Mouse (Mus musculus): Measurements from ENCODE around the gene Gm17606. TPM values are rescaled to one million over a fixed set of nuclear protein-coding genes. Genes with fewer than 3 reads are reported as not detected.

The Gm17606 gene
- polyA plus RNA-seq, 1 experiment from 2014 or later: not detected

DNA sequence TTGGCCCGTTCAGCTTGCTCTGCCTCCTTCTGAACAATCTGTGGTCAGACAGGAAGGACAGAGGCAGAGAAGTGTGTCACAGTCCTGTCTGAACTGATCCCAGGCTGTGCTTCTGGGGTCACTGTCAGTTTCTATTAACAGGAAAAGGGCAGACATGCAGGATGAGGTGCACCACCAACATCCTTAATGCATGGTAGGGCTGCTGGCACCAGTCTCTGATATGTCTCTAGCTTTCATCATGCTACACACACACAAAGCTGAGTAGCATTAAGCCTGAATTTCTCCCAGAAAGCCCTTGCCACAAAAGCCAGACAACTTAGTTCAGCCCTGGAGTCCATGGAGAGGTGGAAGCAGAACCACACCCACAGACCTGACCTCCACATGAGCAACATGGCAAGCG, 2.3 kb downstream of the Gm17606 start:
- H3K36me3 ChIP-seq (replicated peaks): peaks cover 62% of the 10 kb centered on the region
- 78% methylated on average over 2 of the region's 2 CpGs for WGBS (ENCODE audit: insufficient replicate concordance)
- no peak overlapping the region for H3K9ac ChIP-seq
- H3K27ac ChIP-seq (replicated peaks): no peak overlapping the region
- no peaks in the 10 kb centered on the region for H3K9me3 ChIP-seq (replicated peaks)
- peaks cover 15% of the 10 kb centered on the region for H3K4me1 ChIP-seq (replicated peaks)
- peaks cover 22% of the 10 kb centered on the region for H3K27me3 ChIP-seq
- no peak overlapping the region for H3K4me3 ChIP-seq (replicated peaks)
- H3K4me2 ChIP-seq: no peak overlapping the region
- ATAC-seq (ENCODE audit: insufficient read depth): no peak

DNA sequence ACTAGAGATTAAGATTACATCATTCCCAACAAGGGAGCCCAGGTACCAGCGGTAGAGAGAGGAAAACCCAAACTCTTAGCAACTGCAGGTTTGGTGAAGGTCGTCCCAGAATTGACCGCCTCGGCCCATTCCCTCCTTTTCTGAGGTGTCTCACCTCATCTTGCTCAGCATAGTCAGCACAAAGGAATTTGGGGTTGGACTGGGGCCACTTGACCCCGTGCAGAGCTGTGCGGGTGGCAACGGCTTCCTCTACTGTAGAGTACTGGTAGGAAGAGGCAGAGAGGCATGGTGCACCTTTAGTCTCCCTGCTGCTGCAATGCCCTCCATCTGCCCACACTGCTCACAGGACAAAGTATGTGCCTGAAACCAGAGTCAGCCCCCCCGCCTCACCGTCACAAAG, 3.5 kb downstream of the Gm17606 start:
- Histone ChIP-seq H3K27me3 (peaks cover 21% of the 10 kb centered on the region), H3K4me1 (replicated peaks) (peaks cover 15% of the 10 kb centered on the region), H3K36me3 (replicated peaks) (peaks cover 73% of the 10 kb centered on the region), H3K9me3 (replicated peaks) (no peaks in the 10 kb centered on the region), H3K4me2 (no peak overlapping the region), H3K27ac (replicated peaks) (no peak overlapping the region), H3K4me3 (replicated peaks) (no peak overlapping the region), H3K9ac (no peak overlapping the region)
- 89% methylated on average over 9 of the region's 9 CpGs for WGBS (ENCODE audit: insufficient replicate concordance)
- no peak for ATAC-seq (ENCODE audit: insufficient read depth)

DNA sequence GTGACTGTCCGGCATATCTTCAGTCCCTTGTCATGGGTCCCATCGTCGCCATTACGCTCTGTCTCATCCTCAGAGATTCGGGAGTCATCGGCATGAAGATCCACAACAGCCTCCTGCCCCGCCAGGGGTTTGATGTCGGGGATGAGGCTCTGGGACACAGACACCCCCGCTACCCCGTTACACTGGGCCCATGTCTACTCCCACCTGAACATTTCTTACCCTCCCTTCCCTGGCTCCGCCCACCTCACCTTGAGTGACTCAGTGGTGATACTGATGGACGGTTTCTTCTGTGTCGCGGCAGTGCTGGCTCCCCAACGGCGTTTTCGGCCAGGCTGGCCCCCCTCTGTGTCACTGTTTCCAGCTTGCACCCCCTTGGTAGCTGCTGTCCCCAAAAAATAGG, 5.7 kb downstream of the Gm17606 start:
- no peak overlapping the region for H3K27ac ChIP-seq (replicated peaks)
- H3K36me3 ChIP-seq (replicated peaks): peaks cover 94% of the 10 kb centered on the region
- no peak overlapping the region for H3K4me2 ChIP-seq
- H3K9ac ChIP-seq: no peak overlapping the region
- 91% methylated on average over 17 of the region's 17 CpGs for WGBS (ENCODE audit: insufficient replicate concordance)
- H3K4me1 ChIP-seq (replicated peaks): peaks cover 16% of the 10 kb centered on the region
- no peak for ATAC-seq (ENCODE audit: insufficient read depth)
- no peaks in the 10 kb centered on the region for H3K27me3 ChIP-seq
- H3K4me3 ChIP-seq (replicated peaks): no peak overlapping the region
- H3K9me3 ChIP-seq (replicated peaks): no peaks in the 10 kb centered on the region

DNA sequence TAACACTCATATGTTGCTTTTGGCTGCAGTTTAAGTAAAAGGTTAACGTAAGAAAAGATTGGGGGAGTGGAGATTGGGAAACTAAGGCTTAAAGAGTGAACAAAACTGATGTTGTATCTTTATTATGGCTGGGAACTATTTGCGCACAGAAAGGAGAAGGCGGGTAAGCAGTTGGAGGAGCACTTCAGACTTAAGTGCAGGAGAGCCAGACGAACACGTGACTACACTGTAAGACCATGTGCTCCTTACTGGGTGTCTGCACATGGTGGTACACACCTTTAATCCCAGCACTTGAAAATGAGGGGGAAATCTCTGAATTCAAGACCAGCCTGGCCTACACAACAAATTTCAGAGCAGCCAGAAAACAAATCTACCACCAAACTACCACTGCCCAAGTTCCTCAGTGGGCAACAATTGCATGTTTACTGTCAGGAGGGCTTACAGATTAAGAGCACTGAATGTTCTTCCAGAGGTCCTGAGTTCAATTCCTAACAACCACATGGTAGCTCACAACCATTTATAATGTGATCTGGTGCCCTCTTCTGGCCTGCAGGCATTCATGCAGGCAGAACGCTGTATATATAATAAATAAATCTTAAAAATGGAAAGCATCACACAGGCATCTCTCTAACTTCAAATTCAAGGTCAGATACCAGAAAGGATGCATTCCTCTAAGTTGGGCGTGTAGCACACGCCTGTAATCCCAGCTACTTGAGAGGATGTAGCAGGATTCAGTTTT, 6.3 kb downstream of the Gm17606 start:
- peaks cover 17% of the 10 kb centered on the region for H3K4me1 ChIP-seq (replicated peaks)
- H3K27ac ChIP-seq (replicated peaks): no peak overlapping the region
- ATAC-seq (ENCODE audit: insufficient read depth): no peak
- peaks cover 97% of the 10 kb centered on the region for H3K36me3 ChIP-seq (replicated peaks)
- no peaks in the 10 kb centered on the region for H3K9me3 ChIP-seq (replicated peaks)
- 91% methylated on average over 8 of the region's 8 CpGs for WGBS (ENCODE audit: insufficient replicate concordance)
- no peak overlapping the region for H3K4me2 ChIP-seq
- H3K4me3 ChIP-seq (replicated peaks): no peak overlapping the region
- H3K9ac ChIP-seq: no peak overlapping the region
- H3K27me3 ChIP-seq: no peaks in the 10 kb centered on the region

DNA sequence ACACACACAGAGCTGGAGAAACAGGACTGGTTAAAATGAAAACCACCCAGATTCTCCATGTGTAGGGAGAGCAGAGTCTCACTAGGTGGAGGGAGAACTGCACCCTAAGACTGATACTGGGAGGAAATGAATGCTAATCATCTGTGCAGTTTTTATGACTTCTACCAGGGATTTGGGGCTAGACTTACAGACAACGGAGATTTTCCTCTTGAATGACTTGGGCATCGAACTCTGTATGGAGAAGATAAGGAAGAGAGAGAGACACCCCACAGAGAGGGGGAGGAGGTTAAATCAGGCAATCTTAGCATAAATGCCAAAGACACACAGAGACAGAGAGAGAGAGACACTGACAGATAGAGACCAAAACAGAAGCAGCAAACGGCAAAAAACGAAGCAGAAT, 7.1 kb downstream of the Gm17606 start:
- H3K27ac ChIP-seq (replicated peaks): no peak overlapping the region

DNA sequence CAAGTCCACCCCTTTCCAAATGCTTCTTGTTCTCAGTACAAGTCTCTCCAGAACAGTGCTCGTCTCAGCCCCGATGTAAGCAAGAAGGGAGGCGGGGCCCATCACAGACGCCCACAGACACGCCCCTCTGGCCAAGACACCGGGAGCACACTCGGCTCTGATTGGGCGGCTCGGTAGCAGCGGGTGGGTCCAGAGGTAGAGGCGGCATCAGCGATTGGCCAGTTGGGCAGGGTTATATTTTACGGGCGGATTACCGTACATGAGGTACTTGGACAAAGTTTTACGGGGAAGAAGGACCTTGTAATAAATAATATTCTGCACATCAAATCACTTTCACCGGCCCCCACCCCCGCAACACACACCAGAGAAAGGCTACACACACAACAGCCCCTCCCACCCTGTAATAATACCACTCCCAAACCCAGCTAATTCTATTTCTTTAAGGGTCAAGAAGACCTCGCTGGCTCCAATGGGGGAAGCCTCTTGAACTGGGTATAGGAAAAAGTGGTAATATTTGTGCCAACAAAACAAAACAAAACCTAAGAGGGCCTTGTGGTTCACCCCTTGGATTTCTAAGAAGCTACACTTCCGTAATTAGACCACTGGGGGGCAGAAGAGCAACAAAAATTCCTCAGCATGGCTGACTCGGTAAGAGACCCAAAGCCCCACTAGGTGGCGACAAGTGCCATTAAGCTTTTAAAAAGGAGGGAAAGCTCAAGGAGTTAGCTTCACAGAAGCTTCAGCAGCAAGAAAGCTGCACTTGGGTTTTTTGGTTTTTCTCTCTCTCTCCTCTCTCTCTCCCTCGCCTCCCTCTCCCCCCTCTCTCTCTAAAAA, 10.1 kb downstream of the Gm17606 start:
- Histone ChIP-seq H3K9ac (no peak overlapping the region), H3K4me2 (no peak overlapping the region), H3K27me3 (no peaks in the 10 kb centered on the region), H3K36me3 (replicated peaks) (peaks cover 81% of the 10 kb centered on the region), H3K4me1 (replicated peaks) (peaks cover 42% of the 10 kb centered on the region), H3K27ac (replicated peaks) (0 out of 2 replicates have a peak overlapping the region, but pooled peaks have one; percentile 81), H3K9me3 (replicated peaks) (no peaks in the 10 kb centered on the region), H3K4me3 (replicated peaks) (no peak overlapping the region)
- ATAC-seq (ENCODE audit: insufficient read depth): peak; percentile 43
- WGBS (ENCODE audit: insufficient replicate concordance): 50% methylated on average over 23 of the region's 23 CpGs

More for the DNA sequence above, 7.1 kb downstream of the Gm17606 start:
- ATAC-seq (ENCODE audit: insufficient read depth): no peak
- Histone ChIP-seq H3K9ac (no peak overlapping the region), H3K4me3 (replicated peaks) (no peak overlapping the region), H3K9me3 (replicated peaks) (no peaks in the 10 kb centered on the region), H3K4me2 (no peak overlapping the region), H3K36me3 (replicated peaks) (peaks cover 91% of the 10 kb centered on the region), H3K27me3 (no peaks in the 10 kb centered on the region), H3K4me1 (replicated peaks) (peaks cover 26% of the 10 kb centered on the region)
- WGBS (ENCODE audit: insufficient replicate concordance): 39% methylated on average over 4 of the region's 4 CpGs

DNA sequence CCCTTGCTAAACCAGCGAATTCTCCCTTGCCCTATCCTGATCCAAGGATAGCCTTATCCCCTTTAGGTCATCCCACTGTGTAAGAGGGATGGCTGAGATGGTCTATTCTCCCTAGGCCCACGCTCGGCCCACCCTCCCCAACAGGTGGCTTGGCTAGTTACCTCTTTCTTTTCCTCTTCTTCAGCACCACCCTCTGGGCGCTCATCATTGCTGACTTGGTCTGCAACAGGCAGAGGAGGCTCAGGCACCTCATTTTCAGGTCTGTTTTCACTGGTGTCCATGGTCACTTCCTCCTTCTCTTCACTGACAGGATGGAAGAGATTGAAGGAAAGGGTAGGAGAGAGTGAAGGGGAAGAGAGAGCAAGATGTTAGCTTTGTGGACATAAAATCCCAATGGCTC, 10.8 kb downstream of the Gm17606 start:
- H3K36me3 ChIP-seq (replicated peaks): peaks cover 81% of the 10 kb centered on the region
- H3K9ac ChIP-seq: no peak overlapping the region
- no peak overlapping the region for H3K4me3 ChIP-seq (replicated peaks)
- H3K4me2 ChIP-seq: no peak overlapping the region
- peaks cover 42% of the 10 kb centered on the region for H3K4me1 ChIP-seq (replicated peaks)
- no peaks in the 10 kb centered on the region for H3K9me3 ChIP-seq (replicated peaks)
- no peaks in the 10 kb centered on the region for H3K27me3 ChIP-seq
- no peak for ATAC-seq (ENCODE audit: insufficient read depth)
- 74% methylated on average over 4 of the region's 4 CpGs for WGBS (ENCODE audit: insufficient replicate concordance)
- 0 out of 2 replicates have a peak overlapping the region, but pooled peaks have one; percentile 81 for H3K27ac ChIP-seq (replicated peaks)

DNA sequence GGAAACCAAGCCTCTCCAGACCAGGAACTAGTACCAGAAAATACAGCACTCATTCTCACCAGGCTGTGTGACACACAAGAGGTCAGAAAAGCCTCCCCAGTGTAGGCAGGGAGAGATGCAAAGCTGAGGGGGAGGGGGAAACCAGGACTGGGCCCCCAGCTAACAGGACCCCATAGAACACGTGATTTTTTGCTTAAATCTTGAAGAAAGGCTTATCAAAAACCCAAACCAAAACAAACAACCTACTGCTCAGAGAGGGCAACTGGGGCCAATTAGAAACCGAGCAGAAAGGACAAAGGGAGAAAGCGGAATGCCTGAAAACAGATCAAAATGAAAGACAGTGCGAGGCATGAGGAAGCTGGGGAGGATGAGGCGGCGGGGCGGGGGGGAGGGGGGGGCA, 12.0 kb downstream of the Gm17606 start:
- H3K4me2 ChIP-seq: peak overlapping the region; percentile 77
- ATAC-seq (ENCODE audit: insufficient read depth): no peak
- H3K4me3 ChIP-seq (replicated peaks): peak overlapping the region; percentile 66
- peaks cover 42% of the 10 kb centered on the region for H3K4me1 ChIP-seq (replicated peaks)
- WGBS (ENCODE audit: insufficient replicate concordance): 2% methylated on average over 7 of the region's 7 CpGs
- H3K36me3 ChIP-seq (replicated peaks): peaks cover 81% of the 10 kb centered on the region
- H3K27ac ChIP-seq (replicated peaks): peak overlapping the region; percentile 81
- peak overlapping the region; percentile 61 for H3K9ac ChIP-seq
- no peaks in the 10 kb centered on the region for H3K27me3 ChIP-seq
- H3K9me3 ChIP-seq (replicated peaks): no peaks in the 10 kb centered on the region

DNA sequence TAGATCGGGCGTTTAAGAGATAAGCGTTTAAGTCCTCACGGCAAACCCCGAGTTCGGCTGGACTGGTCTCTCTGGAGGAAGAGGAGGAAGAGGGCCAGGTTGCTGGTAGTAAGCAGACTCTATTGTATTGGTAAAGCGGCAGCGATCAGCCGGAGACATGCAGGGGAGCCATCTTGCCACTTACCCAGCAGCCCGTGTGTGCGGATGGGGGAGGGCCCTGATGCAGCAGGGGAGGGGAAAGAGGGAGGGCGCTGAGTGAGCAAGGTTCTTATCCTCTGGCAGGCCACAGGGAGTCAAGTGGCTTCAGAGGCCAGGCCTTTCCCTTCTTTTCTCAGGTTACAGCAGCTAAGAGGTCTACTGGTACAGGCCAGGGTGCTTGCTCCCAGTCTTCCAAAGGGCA, 12.7 kb downstream of the Gm17606 start:
- Histone ChIP-seq H3K4me2 (peak overlapping the region; percentile 77), H3K27ac (replicated peaks) (peak overlapping the region; percentile 81), H3K9ac (peak overlapping the region; percentile 61), H3K9me3 (replicated peaks) (no peaks in the 10 kb centered on the region), H3K36me3 (replicated peaks) (peaks cover 81% of the 10 kb centered on the region), H3K4me1 (replicated peaks) (peaks cover 42% of the 10 kb centered on the region), H3K4me3 (replicated peaks) (peak overlapping the region; percentile 66), H3K27me3 (no peaks in the 10 kb centered on the region)
- 0% methylated on average over 12 of the region's 12 CpGs for whole genome bisulfite sequencing (ENCODE audit: insufficient replicate concordance)
- peak; percentile 84 for ATAC-seq (ENCODE audit: insufficient read depth)

DNA sequence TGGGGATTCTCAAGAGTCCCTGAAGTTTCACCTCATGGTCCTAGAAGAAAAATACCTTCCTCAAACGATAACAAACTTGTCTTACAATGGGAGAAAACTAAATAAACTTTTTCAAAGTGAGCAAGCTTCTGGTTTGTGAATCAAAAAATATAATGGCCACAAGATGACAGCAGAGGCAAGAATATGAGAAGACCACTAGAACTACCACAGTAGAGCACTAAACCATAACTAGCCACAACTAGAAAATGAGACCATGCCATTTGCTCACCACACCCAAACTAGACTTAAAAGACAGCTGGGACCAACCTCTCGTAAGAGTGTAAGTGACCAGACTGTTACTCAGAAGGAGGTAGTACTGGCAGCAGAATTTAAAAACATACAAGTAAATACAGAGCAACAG, 19.3 kb downstream of the Gm17606 start:
- no peak overlapping the region for H3K9ac ChIP-seq
- H3K27me3 ChIP-seq: no peaks in the 10 kb centered on the region
- H3K4me1 ChIP-seq (replicated peaks): no peaks in the 10 kb centered on the region
- H3K9me3 ChIP-seq (replicated peaks): no peaks in the 10 kb centered on the region
- no peak overlapping the region for H3K4me2 ChIP-seq
- WGBS (ENCODE audit: insufficient replicate concordance): 81% methylated on average over 2 of the region's 2 CpGs
- no peak overlapping the region for H3K4me3 ChIP-seq (replicated peaks)
- peaks cover 98% of the 10 kb centered on the region for H3K36me3 ChIP-seq (replicated peaks)
- no peak overlapping the region for H3K27ac ChIP-seq (replicated peaks)
- ATAC-seq (ENCODE audit: insufficient read depth): no peak

DNA sequence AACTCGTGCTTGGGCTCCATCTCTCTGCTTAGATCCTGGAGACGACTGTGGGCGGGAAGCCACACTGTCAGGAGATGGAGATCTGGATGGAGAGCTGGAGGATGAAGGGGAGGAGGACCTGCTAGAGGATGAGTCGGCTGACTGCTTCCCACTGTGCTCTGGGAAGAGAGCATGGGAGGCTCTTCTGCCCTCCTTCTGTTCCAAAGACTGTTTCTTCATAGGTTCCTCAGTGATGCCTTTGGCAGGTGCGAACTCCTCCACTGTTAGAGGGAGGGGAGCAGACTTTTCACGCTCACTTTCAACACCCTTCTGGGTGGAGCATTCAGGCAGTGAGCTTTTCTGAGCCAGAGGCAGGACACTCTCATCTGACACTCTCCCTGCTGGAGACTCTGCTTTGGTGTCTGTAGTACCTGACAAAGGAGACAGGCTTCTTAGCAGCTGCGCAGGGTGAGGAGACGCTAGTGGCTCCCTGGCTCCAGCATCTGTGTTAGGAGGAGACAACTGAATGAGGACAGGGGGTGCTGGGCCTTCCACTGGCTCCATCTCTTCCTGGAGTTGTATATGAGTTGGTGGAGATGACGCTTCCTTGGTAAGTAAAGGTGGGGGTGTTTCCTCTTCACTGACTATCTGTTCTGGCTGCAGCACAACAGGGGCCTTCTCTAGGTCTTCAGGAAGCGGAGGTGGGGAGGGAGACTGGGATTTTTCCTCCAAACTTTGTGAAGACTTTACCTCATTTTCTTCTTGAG, 23.9 kb downstream of the Gm17606 start:
- no peak overlapping the region for H3K27ac ChIP-seq (replicated peaks)
- H3K4me3 ChIP-seq (replicated peaks): no peak overlapping the region
- 85% methylated on average over 10 of the region's 10 CpGs for WGBS (ENCODE audit: insufficient replicate concordance)
- no peak for ATAC-seq (ENCODE audit: insufficient read depth)
- H3K9ac ChIP-seq: no peak overlapping the region
- no peaks in the 10 kb centered on the region for H3K9me3 ChIP-seq (replicated peaks)
- H3K4me1 ChIP-seq (replicated peaks): no peaks in the 10 kb centered on the region
- peaks cover 96% of the 10 kb centered on the region for H3K36me3 ChIP-seq (replicated peaks)
- no peak overlapping the region for H3K4me2 ChIP-seq
- H3K27me3 ChIP-seq: no peaks in the 10 kb centered on the region
